Mouse (Mus musculus) heart, embryonic 13.5 days (tissue): ENCODE data around the gene Cbll1. TPM values are rescaled to one million over a fixed set of nuclear protein-coding genes. Genes with fewer than 3 reads are reported as not detected.

Experiments
- polyA plus RNA-seq: library from polyadenylated mRNA; unstranded; fragments of >200 nt; fragmentation: Nextera tagmentation; extraction: Ambion mirVana; gene quantifications from 2 replicates; pipeline ENCODE4 v1.2.1, GENCODE M21; 2015

The Cbll1 gene
- polyA plus RNA-seq, 1 experiment from 2014 or later, result 8.4 TPM

Other genes with a start within 250 kb of the Cbll1 start
- gene Lamb1, start 234.4 kb downstream of the Cbll1 start, polyA plus RNA-seq, result 90.6 and 91.3 TPM in 2 replicates
- gene Dld, start 148.2 kb downstream of the Cbll1 start, polyA plus RNA-seq, result 179 and 190 TPM in 2 replicates
- gene Slc26a3, start 108.7 kb downstream of the Cbll1 start, polyA plus RNA-seq, result not detected in 2 replicates
- 0.16 and 0.43 TPM in 2 replicates for gene Slc26a4, start 60.4 kb upstream of the Cbll1 start, polyA plus RNA-seq
- 46.7 and 46.9 TPM in 2 replicates for gene Bcap29, start 135.0 kb upstream of the Cbll1 start, polyA plus RNA-seq
- 5.3 and 6.8 TPM in 2 replicates for gene Dus4l, start 155.2 kb upstream of the Cbll1 start, polyA plus RNA-seq
- gene Cog5, start 155.3 kb upstream of the Cbll1 start, polyA plus RNA-seq, result 25.5 and 28.1 TPM in 2 replicates
- 12.9 and 16.4 TPM in 2 replicates for gene Gpr22, start 214.3 kb upstream of the Cbll1 start, polyA plus RNA-seq